Mouse (Mus musculus) erythroblast, embryonic 14.5 days (primary cell): ENCODE results near the gene Eif4g2. TPM values are rescaled to one million over a fixed set of nuclear protein-coding genes. Genes with fewer than 3 reads are reported as not detected.

Source experiments
- H3K27me3 ChIP-seq: 2 replicates; pipeline ENCODE4 v1.6.1; 2012; ENCODE audit warnings: inconsistent platforms; ENCODE audit not compliant: control insufficient read depth
- H3K36me3 ChIP-seq: 2 replicates; pipeline ENCODE4 v1.6.1; 2012; ENCODE audit warnings: mild to moderate bottlenecking, inconsistent platforms; ENCODE audit not compliant: control insufficient read depth
- H3K4me1 ChIP-seq: 2 replicates; pipeline ENCODE4 v1.6.1; 2012; ENCODE audit warnings: inconsistent platforms; ENCODE audit not compliant: control insufficient read depth
- H3K4me3 ChIP-seq: replicated peaks from 2 replicates; pipeline ENCODE3; 2012; ENCODE audit warnings: moderate library complexity, mild to moderate bottlenecking, inconsistent platforms
- H3K9me3 ChIP-seq: 2 replicates; pipeline ENCODE4 v1.6.1; 2012; ENCODE audit warnings: low read length, inconsistent platforms, mixed read lengths; ENCODE audit not compliant: control insufficient read depth
- GATA1 ChIP-seq: IDR thresholded peaks from 2 replicates; pipeline ENCODE4 v1.6.1; 2012; ENCODE audit warnings: low read length, inconsistent platforms, mixed read lengths
- TAL1 ChIP-seq: IDR thresholded peaks from 3 replicates; pipeline ENCODE4 v1.6.1; 2012; ENCODE audit warnings: low read length, inconsistent platforms, mixed read lengths
- polyA plus RNA-seq: library from polyadenylated mRNA; stranded (reverse); fragments of >175 nt; gene quantifications from 2 replicates; pipeline ENCODE4 v1.2.3, GENCODE M21; 2012

Eif4g2 gene
- polyA plus RNA-seq, 1 experiment, result 50.3 TPM

GRCm38 (mm10) chr7:111049652-111050421, 33.0 kb downstream of the Eif4g2 start:
- no peaks in the 10 kb centered on the region for H3K9me3 ChIP-seq
- H3K4me1 ChIP-seq, result no peaks in the 10 kb centered on the region; the same call in 1 of the 2 replicates
- TF ChIP-seq GATA1 (no peak), TAL1 (no peak)
- H3K27me3 ChIP-seq, result no peaks in the 10 kb centered on the region
- H3K36me3 ChIP-seq, result peaks cover 99% of the 10 kb centered on the region
- no peak overlapping the region for H3K4me3 ChIP-seq

GRCm38 (mm10) chr7:111048920-111049319, 33.9 kb downstream of the Eif4g2 start:
- Histone ChIP-seq H3K4me1 (no peaks in the 10 kb centered on the region), H3K9me3 (no peaks in the 10 kb centered on the region), H3K36me3 (peaks cover 99% of the 10 kb centered on the region), H3K4me3 (no peak overlapping the region), H3K27me3 (no peaks in the 10 kb centered on the region)
- TF ChIP-seq GATA1, result no peak
- TF ChIP-seq TAL1, result no peak

GRCm38 (mm10) chr7:111029046-111029553, 53.7 kb downstream of the Eif4g2 start:
- Histone ChIP-seq H3K4me3 (peak overlapping the region; percentile 74), H3K9me3 (no peaks in the 10 kb centered on the region), H3K27me3 (no peaks in the 10 kb centered on the region), H3K4me1 (peaks cover 35% of the 10 kb centered on the region), H3K36me3 (peaks cover 39% of the 10 kb centered on the region)
- TF ChIP-seq GATA1, result no peak
- TF ChIP-seq TAL1, result no peak

- Histone ChIP-seq H3K9me3 (no peaks in the 10 kb centered on the region), H3K4me3 (peak within 1 kb of the TSS; percentile 74), H3K27me3 (no peaks in the 10 kb centered on the region), H3K36me3 (peaks cover 33% of the 10 kb centered on the region), H3K4me1 (peaks cover 38% of the 10 kb centered on the region)
- TF ChIP-seq GATA1, result no peak
- no peak for TF ChIP-seq TAL1
Observed at GRCm38 (mm10) chr7:111028281-111029045, 54.4 kb downstream of the Eif4g2 start, which contains the start of gene Ctr9. Gene Ctr9, plus strand, starts transcription at chr7:111028951.

GRCm38 (mm10) chr7:111024912-111025311, 57.9 kb downstream of the Eif4g2 start:
- H3K36me3 ChIP-seq, result peaks cover under 1% of the 10 kb centered on the region
- H3K4me1 ChIP-seq, result peaks cover 34% of the 10 kb centered on the region
- no peak overlapping the region for H3K4me3 ChIP-seq
- no peaks in the 10 kb centered on the region for H3K9me3 ChIP-seq
- H3K27me3 ChIP-seq, result peaks cover 2% of the 10 kb centered on the region
- TF ChIP-seq TAL1 (no peak), GATA1 (peak; percentile 51; the same call in 1 of the 2 replicates)

- Histone ChIP-seq H3K4me3 (no peak overlapping the region), H3K9me3 (no peaks in the 10 kb centered on the region), H3K4me1 (peaks cover 31% of the 10 kb centered on the region), H3K36me3 (no peaks in the 10 kb centered on the region), H3K27me3 (peaks cover 2% of the 10 kb centered on the region)
- no peak for TF ChIP-seq GATA1
- TF ChIP-seq TAL1, result no peak
Observed at GRCm38 (mm10) chr7:111024068-111024594, 58.7 kb downstream of the Eif4g2 start.

GRCm38 (mm10) chr7:111020814-111021213, 62.0 kb downstream of the Eif4g2 start:
- TF ChIP-seq TAL1 (no peak), GATA1 (no peak)
- no peaks in the 10 kb centered on the region for H3K9me3 ChIP-seq
- H3K4me3 ChIP-seq, result no peak overlapping the region
- H3K27me3 ChIP-seq, result peaks cover 2% of the 10 kb centered on the region
- H3K4me1 ChIP-seq, result peaks cover 24% of the 10 kb centered on the region
- H3K36me3 ChIP-seq, result no peaks in the 10 kb centered on the region

Other genes starting within 250 kb of the Eif4g2 start
- 0.21 and 0.26 TPM in 2 replicates for gene Rnf141, start 238.6 kb downstream of the Eif4g2 start, polyA plus RNA-seq
- 0.01 TPM in 1 of 2 replicates, not detected in the other for gene Lyve1, start 219.8 kb downstream of the Eif4g2 start, polyA plus RNA-seq
- 0.02 and 0.12 TPM in 2 replicates for gene Mrvi1, start 100.6 kb downstream of the Eif4g2 start, polyA plus RNA-seq
- gene Ctr9, start 54.1 kb downstream of the Eif4g2 start, polyA plus RNA-seq, result 0.73 and 0.95 TPM in 2 replicates